Mouse (Mus musculus) ovary, postnatal 36 days (tissue): Measurements from ENCODE around the gene Gga1.

Experiments
- DNase-seq: peaks from one replicate; pipeline ENCODE4 v3.0.0; 2022; ENCODE audit warnings: low spot score, mixed read lengths

Gene Gga1

DNA sequence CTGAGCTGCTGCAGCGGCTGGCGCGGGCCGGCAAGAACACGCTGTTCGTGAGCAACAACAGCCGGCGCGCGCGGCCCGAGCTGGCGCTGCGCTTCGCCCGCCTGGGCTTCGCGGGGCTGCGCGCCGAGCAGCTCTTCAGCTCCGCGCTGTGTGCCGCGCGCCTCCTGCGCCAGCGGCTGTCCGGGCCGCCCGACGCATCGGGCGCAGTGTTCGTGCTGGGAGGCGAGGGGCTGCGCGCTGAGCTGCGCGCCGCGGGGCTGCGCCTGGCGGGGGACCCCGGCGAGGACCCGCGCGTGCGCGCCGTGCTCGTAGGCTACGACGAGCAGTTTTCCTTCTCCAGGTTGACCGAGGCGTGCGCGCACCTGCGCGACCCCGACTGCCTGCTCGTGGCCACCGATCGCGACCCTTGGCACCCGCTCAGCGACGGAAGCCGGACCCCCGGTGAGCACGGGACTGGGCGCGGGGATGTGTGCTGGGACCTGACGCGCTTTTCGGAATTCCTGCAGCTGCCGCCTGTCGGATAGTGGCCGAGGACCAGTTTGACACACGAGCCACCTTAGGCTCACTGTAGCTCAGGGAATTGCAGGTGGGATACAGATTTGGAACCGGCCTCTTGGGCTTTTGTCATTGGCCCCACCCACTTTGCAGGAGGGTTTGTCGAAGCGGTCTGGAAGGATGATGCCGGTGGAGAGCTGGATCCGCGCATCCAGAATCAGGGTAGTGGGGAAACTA lies 37.3 kb downstream of the Gga1 start:
- no peak for DNase-seq

DNA sequence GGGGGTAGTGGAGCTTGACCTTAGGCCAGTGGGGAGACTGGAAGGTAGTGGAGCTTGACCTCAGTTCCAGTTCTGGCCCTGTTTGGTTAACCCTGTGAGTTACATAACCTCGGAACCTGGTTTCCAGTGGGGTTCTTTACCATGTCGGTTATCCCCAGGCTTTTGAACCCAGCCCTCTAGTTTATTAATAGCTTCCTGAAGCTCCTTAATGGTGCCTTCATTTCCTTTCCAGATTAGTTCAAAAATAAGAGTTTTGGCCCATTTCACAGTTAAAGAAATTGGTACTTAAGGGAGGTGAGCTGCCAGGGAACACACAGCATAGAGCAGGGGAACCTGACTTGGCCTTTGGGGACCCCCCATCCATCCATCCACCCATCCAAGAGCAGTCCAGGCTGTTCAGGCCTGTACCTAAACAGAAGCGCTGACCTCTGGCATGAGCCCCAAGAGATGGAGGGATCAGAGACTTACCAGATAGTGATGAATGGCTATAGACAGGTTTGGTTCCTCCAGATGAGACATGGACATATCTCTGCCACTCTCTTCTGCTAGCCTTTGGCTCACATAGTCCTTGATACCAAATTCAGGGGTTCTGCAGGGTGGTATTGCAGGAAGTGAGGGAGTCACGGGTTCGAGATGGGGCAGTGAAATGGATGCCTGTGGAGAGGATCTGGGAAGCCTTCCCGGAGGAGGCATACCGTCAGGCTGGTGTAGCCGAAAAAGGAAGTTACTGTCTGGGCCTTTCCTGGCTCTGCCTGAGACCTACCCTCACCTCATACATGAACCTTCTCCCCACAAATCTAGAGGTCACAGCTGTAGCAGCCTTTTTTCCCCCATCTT lies 38.1 kb downstream of the Gga1 start:
- DNase-seq = no peak

DNA sequence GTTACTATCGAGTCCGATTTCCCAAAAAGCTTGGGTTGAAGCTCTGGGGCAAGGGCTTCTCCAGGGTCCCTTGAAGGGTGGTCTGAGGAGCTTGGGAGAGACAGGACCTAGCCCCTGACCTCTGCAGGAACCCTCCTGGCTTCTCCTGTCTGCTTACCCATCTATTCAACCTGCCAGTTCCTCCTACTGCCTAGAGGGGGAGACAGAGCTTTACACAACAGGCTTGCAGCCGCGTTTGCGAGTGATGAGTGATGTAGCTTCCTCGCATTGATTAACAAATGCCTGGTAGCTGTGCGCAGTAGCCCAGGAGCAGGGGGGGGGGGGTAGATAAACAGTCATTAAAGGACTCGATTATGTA lies 38.6 kb downstream of the Gga1 start:
- DNase-seq = no peak

DNA sequence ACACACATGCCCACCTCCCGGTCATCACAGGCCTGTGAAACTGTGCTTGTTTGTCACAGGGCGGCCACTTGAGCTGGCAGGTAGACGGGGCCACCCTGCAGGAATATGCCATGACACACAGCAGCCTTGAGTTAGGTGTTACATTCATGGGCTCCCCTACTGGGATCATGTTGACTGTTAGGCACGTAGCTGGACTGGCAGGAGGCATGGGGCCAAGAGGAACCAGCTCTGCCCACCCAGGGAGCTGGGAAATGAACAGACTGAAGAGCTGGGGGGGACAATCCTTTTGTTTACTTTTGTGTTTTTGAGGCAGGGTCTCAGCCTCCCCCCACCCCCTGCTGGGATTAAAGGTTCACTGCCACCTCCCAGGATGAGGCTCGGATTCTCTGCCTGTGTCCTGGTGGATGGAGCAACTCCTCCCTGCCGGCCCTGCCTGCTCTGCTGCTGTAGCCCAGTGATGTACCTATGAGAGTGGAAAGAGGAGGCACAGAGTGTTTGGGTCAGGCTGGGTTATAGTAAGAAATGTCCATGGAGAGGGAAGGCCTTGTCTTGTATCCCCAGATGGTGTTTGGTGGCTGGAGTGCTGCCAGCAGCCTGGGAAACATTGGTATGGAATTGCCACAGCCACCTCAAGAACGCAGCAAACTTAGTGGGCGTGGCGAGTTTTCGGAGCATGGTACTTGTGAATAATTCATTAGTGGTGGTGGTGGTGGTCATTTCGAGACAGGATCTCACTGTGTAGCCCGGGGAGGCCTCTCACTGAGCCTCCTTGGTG lies 39.2 kb downstream of the Gga1 start:
- DNase-seq = no peak

DNA sequence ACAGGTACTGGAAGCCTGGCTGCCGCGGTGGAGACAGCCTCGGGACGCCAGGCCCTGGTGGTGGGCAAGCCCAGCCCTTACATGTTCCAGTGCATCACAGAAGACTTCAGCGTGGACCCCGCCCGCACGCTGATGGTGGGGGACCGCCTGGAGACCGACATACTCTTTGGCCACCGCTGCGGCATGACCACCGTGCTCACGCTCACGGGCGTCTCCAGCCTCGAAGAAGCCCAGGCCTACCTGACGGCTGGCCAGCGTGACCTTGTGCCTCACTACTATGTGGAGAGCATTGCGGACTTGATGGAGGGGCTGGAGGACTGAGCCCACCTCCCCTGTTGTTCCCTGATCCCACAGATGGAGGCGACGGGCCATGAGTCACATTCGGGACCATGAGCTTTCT lies 41.1 kb downstream of the Gga1 start:
- DNase-seq = no peak

DNA sequence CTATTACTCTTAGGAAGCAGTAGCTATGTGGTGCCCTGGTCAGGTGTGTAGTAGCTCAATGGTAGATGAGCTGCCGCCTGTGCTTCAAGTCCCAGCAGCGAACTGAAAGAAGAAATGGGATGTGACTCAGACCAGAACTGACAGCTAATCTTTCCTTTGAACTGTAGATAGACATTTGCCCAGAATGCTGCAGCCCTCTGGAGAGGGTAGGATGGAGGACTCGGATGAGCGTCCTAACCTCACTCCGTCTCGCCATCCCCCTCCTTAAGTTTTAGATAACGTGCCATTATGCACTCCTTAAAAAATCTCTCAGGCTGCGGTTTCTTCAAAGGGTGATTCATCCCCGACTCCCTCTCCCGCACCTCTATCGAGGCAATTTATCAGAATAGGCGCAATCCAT lies 42.9 kb downstream of the Gga1 start:
- no peak for DNase-seq

DNA sequence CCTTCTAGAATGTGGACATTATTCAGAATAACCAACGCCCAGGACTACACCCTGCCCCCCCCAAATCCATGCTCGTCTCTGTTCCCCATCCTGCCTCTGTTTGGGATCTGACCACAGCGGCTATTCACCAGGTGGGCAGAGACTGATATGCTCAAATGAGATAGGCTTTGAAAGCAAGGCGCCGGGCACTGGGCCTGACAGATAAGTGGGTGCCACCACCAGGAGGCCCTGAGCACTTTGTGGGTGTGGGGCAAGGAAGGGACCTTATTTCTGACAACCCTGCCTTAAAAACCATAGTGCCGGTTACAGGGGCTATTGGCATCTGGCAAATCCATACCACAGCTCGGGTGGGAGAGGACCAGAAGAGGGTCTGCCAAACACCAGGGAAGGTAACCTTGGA lies 45.7 kb downstream of the Gga1 start:
- no peak for DNase-seq

DNA sequence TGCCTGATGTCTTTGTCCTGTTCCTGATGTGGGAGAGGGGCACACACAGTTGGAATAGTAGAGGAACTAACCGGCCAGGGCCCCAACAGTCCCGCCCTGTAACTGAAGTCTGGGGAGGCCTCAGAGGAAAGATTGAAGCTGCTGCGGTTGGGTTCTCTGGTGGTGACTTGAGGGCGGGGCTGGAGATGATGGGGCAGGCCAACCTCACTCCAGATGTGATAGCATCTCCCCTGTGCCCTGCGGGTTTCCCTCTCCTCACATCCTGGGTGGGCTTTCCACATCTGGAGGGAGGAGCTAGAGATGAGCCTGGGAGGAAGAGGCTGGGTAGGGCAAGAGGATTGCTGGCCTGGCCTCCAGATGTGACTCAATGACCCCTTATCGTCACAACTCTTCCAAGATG lies 46.6 kb downstream of the Gga1 start:
- no peak for DNase-seq

DNA sequence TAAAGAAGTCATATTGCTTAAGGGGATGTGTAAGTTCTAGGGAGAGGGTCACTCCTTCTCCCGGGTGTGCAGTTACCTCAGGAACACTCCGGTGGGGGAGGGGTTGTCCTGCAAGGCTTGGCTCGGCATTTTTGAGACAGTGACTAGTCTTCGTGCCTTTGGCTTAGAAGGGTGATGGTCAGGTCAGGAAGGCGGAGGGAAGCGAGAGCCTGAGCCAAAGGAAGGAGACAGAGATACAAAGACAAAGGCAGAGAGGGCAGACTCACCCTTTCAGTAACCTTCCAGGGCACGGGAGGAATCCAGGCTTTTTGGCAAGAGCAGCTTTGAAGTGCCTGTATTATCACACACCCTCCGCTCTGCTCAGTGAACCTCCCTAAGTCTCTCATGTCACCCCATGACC lies 48.1 kb downstream of the Gga1 start:
- DNase-seq = no peak

DNA sequence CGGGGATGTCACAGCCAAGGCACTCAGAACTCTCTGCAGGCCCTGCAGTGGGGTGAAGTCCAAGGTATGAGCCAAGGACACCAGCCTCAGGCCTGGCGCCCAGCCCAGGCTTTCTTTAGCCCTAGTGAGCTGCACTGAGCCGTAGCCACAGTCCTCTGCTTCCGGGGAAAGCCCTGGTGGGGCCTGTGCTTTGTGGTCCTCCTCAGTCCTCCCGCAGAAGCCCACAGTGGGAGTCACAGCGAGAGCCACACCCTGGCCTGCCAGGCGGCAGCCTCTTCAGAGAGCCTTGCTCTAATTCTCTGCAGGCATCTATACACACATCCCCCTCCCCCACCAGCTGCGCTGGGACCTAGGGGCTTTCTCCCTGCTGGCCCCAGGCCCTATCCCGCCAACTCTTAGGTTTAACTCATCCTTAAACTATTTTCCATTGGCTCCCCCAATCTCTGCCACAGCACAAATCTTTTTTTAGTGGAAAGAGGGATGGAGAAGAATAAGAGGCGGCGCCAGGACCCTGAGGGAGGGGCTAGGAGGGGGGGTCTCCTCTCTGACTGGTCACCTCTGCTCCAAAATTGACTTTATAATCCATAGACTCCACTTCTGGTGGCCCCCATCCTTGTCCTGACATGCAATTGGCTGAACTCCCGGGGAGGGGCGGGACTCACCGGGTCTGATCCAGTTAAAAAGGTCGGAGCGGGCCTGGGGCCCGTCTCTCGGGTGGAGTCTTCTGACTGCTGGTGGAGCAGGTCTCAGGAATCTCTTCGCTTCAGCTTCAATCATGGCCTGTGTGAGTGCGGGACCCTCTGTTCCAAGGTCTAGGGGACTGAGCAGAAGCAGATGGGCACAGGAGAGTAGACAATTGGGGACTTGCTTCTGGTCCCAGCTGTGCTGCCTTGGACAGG lies 49.3 kb downstream of the Gga1 start, which contains the start of gene Lgals1:
Gene Lgals1, plus strand, starts transcription at position 705 of the 899 bp plus-strand sequence.
- peak; percentile 87 for DNase-seq

DNA sequence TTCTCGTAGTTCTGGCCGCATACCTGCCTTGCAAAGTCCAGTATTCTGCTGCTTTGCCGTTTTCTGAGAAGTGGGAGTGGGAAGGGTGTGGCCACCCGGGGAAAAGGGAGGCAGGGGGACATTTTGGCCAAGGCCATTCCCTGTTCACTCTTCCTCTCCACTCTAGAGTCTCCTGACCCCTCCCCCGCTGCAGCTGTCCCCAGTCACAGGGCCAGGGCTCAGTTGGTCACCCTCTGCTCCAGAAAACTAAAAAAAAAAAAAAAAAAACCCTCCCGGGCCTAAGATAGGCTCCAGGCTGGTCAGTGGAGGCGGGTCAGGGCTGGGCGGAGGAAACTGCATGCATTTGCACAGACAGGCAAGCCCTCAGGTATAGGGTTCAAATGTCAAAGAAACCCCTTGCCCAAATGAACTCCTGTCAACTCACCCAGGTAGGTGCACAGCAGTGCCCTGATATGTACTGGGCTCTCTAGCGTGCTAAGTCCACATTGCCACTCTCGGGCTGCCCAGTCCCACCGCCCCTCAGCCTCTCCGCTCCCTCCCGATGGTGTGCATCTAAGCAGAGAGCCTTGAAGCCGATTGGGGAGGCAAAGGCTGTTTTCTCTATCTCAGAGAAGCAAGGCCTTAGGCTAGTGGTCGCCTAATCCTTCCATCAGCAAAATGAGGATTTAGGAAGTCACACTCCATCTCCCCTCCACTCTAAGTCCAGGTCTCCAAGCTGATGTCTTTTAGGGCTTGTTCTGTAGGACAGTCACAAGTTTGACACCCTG lies 50.2 kb downstream of the Gga1 start:
- no peak for DNase-seq

DNA sequence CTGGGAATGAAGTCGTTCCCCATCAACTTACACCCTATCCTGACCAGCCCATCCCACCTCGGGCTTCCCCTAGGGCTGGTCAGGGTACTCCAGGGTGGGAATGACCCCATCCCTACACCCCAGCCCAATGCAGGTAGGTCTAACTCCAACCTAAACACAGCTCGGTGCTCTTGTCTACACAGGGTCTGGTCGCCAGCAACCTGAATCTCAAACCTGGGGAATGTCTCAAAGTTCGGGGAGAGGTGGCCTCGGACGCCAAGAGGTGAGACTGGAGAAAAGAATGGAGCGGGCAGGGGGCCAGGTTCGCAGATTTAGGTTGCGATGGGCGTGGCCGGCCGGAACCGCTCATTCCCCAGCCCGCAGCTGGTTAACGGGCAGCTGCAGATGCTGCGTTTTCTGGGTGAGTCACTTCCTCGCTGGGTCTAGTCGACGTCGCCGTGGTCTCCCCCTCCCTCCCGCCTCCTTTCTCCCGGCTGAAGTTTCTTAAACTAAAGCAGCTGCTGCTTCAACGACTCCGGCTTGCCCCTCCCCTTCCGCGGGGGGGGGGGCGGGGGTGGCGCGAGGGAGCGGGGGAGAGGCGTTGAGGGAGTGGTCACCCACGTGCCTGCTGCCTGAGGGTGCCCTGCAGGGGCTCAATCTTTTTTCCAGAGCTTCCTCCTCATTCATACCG lies 50.9 kb downstream of the Gga1 start:
- DNase-seq = peak; percentile 70

DNA sequence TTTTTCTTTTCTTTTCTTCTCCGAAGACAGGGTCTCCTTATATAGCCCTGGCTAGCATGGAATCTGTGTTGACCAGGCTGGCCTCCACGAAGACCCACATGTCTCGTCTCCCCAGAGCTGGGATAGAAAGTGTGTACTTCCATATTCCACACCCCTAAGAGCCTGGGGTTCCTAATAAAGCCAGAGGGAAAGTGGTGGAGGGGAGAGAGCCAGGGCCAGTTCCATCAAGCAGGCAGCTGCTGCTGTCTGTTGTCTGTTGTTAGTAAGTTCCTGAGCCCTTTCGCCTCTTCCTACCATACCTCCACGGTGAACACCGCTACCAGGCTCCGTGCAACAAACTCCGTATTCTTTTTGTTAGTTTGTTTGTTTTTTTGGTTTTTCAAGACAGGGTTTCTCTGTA lies 51.5 kb downstream of the Gga1 start:
- DNase-seq = no peak

DNA sequence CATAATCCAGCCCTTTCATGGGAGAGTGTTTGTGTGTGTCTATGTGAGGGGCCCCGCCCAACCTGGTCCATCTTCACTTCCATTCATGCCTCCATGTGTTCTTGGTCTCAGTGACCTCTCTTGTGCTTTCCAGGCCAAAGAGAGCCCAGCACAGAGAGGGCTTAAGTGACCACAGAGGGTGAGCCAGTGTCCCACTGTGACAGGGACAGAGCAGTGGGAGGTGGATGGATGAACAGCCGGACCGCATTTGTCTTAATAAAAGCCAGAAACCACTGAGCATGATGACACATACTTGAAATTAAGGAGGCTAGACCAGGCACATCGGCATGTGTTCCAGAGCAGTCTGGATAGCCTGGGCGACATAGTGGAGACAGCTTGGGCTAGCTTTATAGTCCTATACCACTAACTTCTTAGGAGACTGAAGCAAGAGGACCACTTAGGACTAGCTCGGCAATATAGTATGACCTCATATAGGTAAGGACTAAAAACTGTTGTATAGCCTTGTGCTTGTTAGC lies 53.3 kb downstream of the Gga1 start:
- DNase-seq = no peak

DNA sequence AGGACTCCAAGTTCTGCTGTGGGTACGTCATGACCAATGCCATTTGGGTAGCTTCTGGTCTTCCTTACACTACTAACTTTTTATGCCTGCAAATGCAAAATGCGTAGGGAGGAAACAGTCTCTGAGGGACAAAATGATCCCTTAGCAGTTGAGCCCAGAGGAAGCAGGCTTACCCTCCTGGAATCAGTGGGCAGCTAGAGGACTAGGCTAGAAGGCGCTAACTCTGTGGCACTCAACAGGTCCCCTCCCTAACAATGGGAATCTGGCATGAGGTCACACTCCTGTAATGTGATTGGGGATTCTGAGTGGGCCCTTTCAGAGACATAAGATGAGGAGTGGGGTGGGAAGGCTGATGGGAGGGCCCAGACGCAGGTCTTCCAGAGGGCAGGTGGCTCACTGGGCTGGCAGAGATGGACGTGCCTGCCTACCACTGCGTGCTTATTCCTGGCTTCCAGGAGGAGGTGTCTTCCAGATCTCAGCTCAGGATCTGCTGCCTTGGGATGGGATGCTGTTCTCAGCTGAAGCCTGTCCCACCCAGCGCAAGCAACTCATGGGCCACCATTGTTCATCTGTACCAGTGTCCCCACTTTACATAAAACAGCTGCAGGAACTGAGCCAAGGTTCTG lies 53.9 kb downstream of the Gga1 start:
- DNase-seq = no peak

DNA sequence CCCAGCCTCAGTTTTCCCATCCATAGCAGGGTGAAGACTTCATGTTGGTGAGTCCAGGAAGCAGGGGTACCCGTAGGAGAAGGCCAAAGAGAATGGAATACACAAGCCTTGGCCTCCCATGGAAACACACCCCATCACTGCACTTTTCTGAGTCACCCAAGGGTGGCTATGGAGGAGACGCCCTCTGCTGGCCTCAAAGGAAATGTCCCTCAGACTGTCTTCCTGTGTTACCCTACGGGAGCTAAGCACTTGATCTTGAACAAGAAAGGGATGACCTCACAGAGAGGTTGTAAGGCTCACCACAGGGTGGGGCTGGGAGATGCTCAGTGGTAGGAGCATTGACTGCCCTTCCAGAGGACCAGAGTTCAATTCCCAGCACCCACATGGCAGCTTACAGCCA lies 54.6 kb downstream of the Gga1 start:
- peak; percentile 51 for DNase-seq

DNA sequence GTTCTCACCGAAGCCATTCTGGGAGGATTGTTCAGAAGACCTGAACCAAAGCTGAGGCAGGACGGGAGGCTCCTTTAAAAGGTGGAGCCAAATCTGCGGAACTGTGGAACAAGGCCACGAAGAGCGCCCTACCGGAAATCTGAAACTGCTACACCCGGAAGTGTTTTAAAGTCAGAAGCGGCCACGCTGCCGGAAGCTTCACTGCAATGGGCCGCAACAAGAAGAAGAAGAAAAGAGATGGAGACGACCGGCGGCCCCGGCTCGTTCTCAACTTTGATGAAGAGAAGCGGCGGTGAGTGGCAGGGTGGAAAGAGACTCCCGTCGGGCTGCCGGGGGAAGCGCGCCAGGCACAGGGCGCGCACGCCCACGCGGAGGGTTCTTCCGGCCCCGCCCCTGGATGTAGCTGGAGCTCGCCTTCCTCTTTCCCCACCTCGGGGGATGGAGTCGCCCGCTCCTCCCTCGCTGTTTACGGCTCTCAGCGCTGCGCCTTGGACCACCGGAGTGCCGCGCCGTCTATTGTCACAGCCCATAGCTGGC lies 57.9 kb downstream of the Gga1 start, which contains the start of gene Nol12:
Gene Nol12, plus strand, starts transcription at position 150 of the 537 bp plus-strand sequence.
- DNase-seq = peak; percentile 78

DNA sequence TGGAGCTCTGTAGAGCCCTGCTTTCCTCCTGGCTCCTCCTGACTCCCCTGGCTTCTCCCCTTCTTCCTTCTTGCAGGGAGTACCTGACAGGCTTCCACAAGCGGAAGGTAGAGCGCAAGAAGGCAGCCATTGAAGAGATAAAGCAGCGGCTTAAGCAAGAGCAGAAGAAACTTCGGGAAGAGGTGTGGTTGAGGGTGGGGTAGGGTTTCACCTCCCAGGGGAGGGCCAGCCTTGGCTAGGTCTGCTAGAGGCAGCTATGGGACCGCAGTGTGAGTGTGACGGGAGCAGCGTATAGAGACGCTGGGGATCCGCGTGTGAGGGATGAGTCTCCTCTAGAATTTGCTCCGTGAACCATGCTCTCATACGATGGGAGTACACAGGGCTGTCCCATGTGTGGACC lies 59.4 kb downstream of the Gga1 start:
- DNase-seq = no peak

DNA sequence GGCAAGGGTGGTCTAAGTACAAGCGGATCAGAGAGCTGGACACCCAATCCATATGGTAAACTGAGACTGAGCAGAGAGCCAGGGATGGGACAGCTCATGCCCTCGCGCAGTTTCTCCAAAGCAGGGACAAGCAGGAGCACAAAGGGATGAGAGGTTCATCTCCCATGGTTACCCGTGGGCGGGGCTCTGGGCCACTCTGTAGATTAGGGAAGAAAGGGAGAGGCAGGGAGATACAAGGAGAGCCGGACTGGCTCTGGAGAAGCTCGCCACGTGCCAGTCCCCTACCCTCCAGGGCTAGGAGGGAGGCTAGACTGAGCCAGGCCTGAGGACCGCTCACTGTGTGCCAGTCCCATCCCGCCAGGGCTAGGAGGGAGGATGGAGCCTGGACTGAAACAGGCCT lies 60.3 kb downstream of the Gga1 start:
- no peak for DNase-seq
